Mouse (Mus musculus) stomach, postnatal 0 days (tissue): ENCODE data around the gene Atxn3. TPM values are rescaled to one million over a fixed set of nuclear protein-coding genes. Genes with fewer than 3 reads are reported as not detected.
A peak's percentile ranks its signal among the peaks of the same experiment; 100 is the strongest.

Experiments
- ATAC-seq: fragments of 200-750 bp; cut with Nextera tagmentation; 2 replicates; pipeline ENCODE4 v1.8.0; 2017; ENCODE audit not compliant: low FRiP score, low TSS enrichment
- DNase-seq: peaks from one replicate; pipeline ENCODE4 v3.0.0-alpha.2; 2016; ENCODE audit warnings: low spot score
- H3K27ac ChIP-seq: fragments of 300-500 bp; sonication (generic); replicated peaks from 2 replicates; pipeline ENCODE4 v1.5.1; 2014; ENCODE audit warnings: mild to moderate bottlenecking, control low read depth
- H3K27me3 ChIP-seq: fragments of 300-500 bp; sonication (generic); 2 replicates; pipeline ENCODE4 v1.6.1; 2014; ENCODE audit warnings: low read length; ENCODE audit not compliant: control insufficient read depth, insufficient read depth
- H3K36me3 ChIP-seq: fragments of 300-500 bp; sonication (generic); 2 replicates; pipeline ENCODE4 v1.6.1; 2014; ENCODE audit warnings: low read length, mixed read lengths; ENCODE audit not compliant: control insufficient read depth, insufficient read depth
- H3K4me1 ChIP-seq: fragments of 300-500 bp; sonication (generic); replicated peaks from 2 replicates; pipeline ENCODE4 v1.6.1; 2014; ENCODE audit warnings: antibody characterized with exemption; ENCODE audit not compliant: control insufficient read depth, insufficient read depth
- H3K4me2 ChIP-seq: fragments of 300-500 bp; sonication (generic); replicated peaks from 2 replicates; pipeline ENCODE4 v1.6.1; 2014; ENCODE audit warnings: low read depth, mild to moderate bottlenecking, control low read depth, moderate library complexity
- H3K4me3 ChIP-seq: fragments of 300-500 bp; sonication (generic); 2 replicates; pipeline ENCODE4 v1.5.1; 2014; ENCODE audit warnings: low read depth, low read length, control low read depth
- H3K9ac ChIP-seq: fragments of 300-500 bp; sonication (generic); 2 replicates; pipeline ENCODE4 v1.6.1; 2014; ENCODE audit warnings: mild to moderate bottlenecking, low read length, control low read depth, mixed read lengths
- H3K9me3 ChIP-seq: fragments of 300-500 bp; sonication (generic); 2 replicates; pipeline ENCODE4 v1.6.1; 2016; ENCODE audit warnings: low read length; ENCODE audit not compliant: control insufficient read depth
- CTCF ChIP-seq: IDR thresholded peaks from 2 replicates; pipeline ENCODE4 v1.5.1; 2016; ENCODE audit warnings: antibody characterized with exemption, low read depth, mild to moderate bottlenecking, moderate library complexity
- EP300 ChIP-seq: optimal IDR thresholded peaks from 2 replicates; pipeline ENCODE3; 2016; ENCODE audit warnings: antibody characterized with exemption
- WGBS: fragments of 180-500 bp; shearing (Covaris S2); extraction: QIAGEN DNeasy Blood & Tissue Kit; methylation state at CpG from one replicate; pipeline ENCODE4 v1.1.7; 2014; 5-methylcytosine and 5-hydroxymethylcytosine counted together
- polyA plus RNA-seq: library from polyadenylated mRNA; unstranded; fragments of >200 nt; fragmentation: Nextera tagmentation; extraction: Ambion mirVana; gene quantifications from 2 replicates; pipeline ENCODE4 v1.2.1, GENCODE M21; 2015

Gene Atxn3
- polyA plus RNA-seq, 1 experiment from 2014 or later: 13.4 TPM

DNA sequence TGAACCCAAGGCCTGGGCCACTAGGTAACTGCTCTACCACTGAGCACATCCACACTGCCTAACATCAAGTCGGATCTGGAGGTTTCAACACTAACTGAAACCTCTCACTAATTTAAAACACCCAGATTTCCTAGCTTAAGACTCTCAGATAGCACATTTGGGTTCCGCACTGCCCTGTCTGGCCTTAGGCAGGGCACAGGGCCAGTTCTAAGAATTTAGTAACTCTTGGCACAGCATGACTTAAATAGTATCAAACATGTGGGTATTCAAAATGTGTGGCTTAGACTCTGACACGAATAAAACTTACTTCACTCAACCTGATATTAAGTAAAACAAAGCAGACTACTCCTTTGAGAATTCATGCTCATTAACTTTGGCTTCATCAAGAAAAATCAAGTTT, 38.2 kb downstream of the Atxn3 start:
- ATAC-seq (no peak), DNase-seq (no peak)
- H3K4me1 ChIP-seq: no peaks in the 10 kb centered on the region
- no peaks in the 10 kb centered on the region for H3K27me3 ChIP-seq
- no peak overlapping the region for H3K9ac ChIP-seq
- 82% methylated on average over 3 of the region's 3 CpGs for WGBS
- H3K36me3 ChIP-seq: 0 out of 2 replicates have a peak, but pooled peaks cover 3% of the 10 kb centered on the region
- H3K4me3 ChIP-seq: no peak overlapping the region
- no peak for TF ChIP-seq EP300
- no peak for TF ChIP-seq CTCF
- no peaks in the 10 kb centered on the region for H3K9me3 ChIP-seq
- no peak overlapping the region for H3K4me2 ChIP-seq
- H3K27ac ChIP-seq: no peak overlapping the region

- H3K27me3 ChIP-seq: no peaks in the 10 kb centered on the region
- ATAC-seq: no peak
- DNase-seq: no peak
Observed at GRCm38 (mm10) chr12:101917165-101917564, 40.9 kb downstream of the Atxn3 start.

GRCm38 (mm10) chr12:101912626-101913490, 45.2 kb downstream of the Atxn3 start, which contains the start of gene Trip11:
Gene Trip11, minus strand, starts transcription at chr12:101913267.
- H3K9me3 ChIP-seq: no peaks in the 10 kb centered on the region
- TF ChIP-seq CTCF: no peak
- peak; percentile 51 for TF ChIP-seq EP300
- H3K36me3 ChIP-seq: peaks cover 3% of the 10 kb centered on the region
- peak; percentile 92 for DNase-seq
- peak within 1 kb of the TSS; percentile 88 for H3K9ac ChIP-seq
- under 1% methylated on average over 68 of the region's 69 CpGs for WGBS
- no peaks in the 10 kb centered on the region for H3K27me3 ChIP-seq
- H3K4me1 ChIP-seq: peaks cover 8% of the 10 kb centered on the region; the same call in 1 of the 2 replicates
- peak; percentile 97 for ATAC-seq
- H3K4me2 ChIP-seq: peak within 1 kb of the TSS; percentile 74
- peak within 1 kb of the TSS; percentile 81 for H3K27ac ChIP-seq
- H3K4me3 ChIP-seq: peak within 1 kb of the TSS; percentile 57

More at GRCm38 (mm10) chr12:101917165-101917564, 40.9 kb downstream of the Atxn3 start:
- 0 out of 2 replicates have a peak, but pooled peaks cover 3% of the 10 kb centered on the region for H3K4me1 ChIP-seq
- H3K4me2 ChIP-seq: no peak overlapping the region
- H3K9ac ChIP-seq: no peak overlapping the region
- TF ChIP-seq EP300 (no peak), CTCF (no peak)
- no peak overlapping the region for H3K4me3 ChIP-seq
- H3K9me3 ChIP-seq: no peaks in the 10 kb centered on the region
- H3K36me3 ChIP-seq: no peaks in the 10 kb centered on the region
- H3K27ac ChIP-seq: no peak overlapping the region

DNA sequence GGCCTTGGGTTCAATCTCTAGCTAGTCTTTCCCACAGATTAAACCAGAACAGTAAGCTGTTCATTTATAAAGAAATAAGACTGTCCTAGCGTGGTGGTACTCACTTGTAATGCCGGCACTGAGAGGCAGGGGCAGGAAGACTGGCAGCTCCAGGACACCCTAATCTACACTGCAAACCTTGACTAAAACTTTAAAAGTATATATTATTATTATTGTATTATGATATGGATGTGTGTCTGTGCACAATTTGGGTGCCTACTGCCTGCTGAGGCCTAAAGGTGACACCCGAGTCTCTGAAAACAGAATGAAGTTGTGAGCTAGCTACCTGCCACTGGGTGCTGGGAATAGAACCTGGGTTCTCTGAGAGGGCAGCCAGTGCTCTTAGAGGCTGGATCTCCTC, 46.7 kb downstream of the Atxn3 start:
- no peak for TF ChIP-seq CTCF
- TF ChIP-seq EP300: no peak
- H3K4me2 ChIP-seq: peak overlapping the region; percentile 64
- peaks cover 8% of the 10 kb centered on the region; the same call in 1 of the 2 replicates for H3K4me1 ChIP-seq
- H3K27me3 ChIP-seq: no peaks in the 10 kb centered on the region
- H3K4me3 ChIP-seq: peak overlapping the region; percentile 57; the same call in 1 of the 2 replicates
- ATAC-seq (no peak), DNase-seq (no peak)
- 86% methylated on average over 3 of the region's 3 CpGs for WGBS
- H3K9ac ChIP-seq: no peak overlapping the region
- peaks cover 3% of the 10 kb centered on the region for H3K36me3 ChIP-seq
- H3K27ac ChIP-seq: no peak overlapping the region
- no peaks in the 10 kb centered on the region for H3K9me3 ChIP-seq

DNA sequence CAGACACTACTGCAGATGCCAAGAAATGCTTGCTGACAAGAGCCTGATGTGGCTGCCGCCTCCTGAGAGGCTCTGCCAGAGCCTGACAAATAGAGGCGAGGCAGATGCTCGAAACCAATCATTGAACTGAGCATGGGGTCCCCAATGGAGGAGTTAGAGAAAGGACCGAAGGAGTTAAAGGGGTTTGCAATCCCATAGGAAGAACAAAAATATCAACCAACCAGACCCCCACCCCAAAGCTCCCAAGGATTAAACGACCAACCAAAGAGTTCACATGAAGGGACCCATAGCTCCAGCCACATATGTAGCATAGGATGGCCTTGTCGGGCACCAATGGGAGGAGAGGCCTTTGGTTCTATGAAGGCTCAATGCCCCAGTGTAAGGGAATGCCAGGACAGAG, 47.7 kb downstream of the Atxn3 start:
- Histone ChIP-seq H3K9ac (no peak overlapping the region), H3K27ac (no peak overlapping the region), H3K36me3 (peaks cover 3% of the 10 kb centered on the region), H3K9me3 (no peaks in the 10 kb centered on the region), H3K27me3 (no peaks in the 10 kb centered on the region), H3K4me3 (no peak overlapping the region), H3K4me1 (peaks cover 8% of the 10 kb centered on the region; the same call in 1 of the 2 replicates), H3K4me2 (no peak overlapping the region)
- WGBS: 88% methylated on average over 6 of the region's 6 CpGs
- DNase-seq: no peak
- TF ChIP-seq EP300 (no peak), CTCF (no peak)
- no peak for ATAC-seq

DNA sequence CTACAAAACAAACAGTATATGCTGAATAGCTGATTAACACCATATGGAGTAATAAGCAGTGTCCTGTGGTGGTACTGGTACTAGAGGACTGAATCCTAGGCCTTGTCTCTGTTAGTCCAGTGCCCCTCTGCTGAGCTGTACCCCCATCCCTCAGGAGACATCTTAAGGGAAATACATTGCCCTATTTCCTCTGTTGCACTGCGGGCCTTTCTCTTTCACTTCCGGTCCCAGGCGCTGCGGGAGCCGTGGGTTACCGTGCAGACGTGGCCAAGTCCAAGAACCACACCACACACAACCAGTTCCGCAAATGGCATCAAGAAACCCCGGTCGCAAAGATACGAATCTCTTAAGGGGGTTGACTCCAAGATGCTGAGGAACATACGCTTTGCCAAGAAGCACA, 52.2 kb downstream of the Atxn3 start:
- Histone ChIP-seq H3K9ac (no peak overlapping the region), H3K4me3 (no peak overlapping the region), H3K4me2 (no peak overlapping the region), H3K27me3 (no peaks in the 10 kb centered on the region), H3K4me1 (no peaks in the 10 kb centered on the region), H3K36me3 (peaks cover 5% of the 10 kb centered on the region), H3K9me3 (no peaks in the 10 kb centered on the region), H3K27ac (no peak overlapping the region)
- no peak for ATAC-seq
- TF ChIP-seq EP300: no peak
- WGBS: 94% methylated on average over 12 of the region's 12 CpGs
- DNase-seq: no peak
